8 mouse cellular contexts compared by ENCODE assay signal in the genomic region with DNA sequence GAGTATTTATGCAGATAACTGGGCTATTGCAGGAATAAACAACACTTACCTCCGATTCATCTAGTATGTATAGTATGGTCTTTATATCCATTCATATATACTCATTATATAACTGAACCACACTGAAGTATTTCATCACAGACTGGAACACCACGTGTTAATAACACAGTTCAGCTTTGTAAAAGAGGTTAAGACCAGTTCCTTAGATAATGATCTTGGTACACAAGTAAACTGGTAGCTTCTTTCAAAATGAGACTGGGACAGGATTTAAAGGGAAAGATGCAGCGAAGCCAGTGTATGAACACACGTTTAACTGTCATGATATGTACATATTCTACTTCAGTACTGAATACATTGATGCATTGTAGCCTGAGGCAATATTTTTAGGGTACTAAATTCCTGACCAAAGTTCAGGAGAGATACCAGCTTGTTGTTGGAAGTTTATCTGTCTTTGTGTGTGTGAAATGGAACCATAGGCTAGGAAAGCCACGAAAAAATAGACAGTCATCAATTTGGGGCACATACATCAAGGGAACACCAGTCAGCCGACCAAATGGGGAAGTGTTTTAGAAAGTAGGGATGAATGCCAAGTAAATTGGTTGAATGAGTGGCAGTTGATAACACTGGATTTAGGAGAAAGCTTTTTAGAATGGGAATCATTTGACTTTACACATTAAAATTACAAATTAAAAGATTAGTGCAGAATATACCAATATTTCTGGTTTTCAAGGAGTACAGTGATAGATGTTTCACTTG. TPM values are rescaled to one million over a fixed set of nuclear protein-coding genes. Genes with fewer than 3 reads are reported as not detected.
A peak's percentile ranks its signal among the peaks of the same experiment; 100 is the strongest.
DNase-seq lines count a peak whose midpoint lies in the region; ATAC-seq and TF ChIP-seq lines count a peak whose summit lies in the region.

No protein-coding gene starts in this region.

- H3K4me3 ChIP-seq in heart, adult 2 months = peak overlapping the region; percentile 71
- H3K4me3 ChIP-seq in forebrain, embryonic 12.5 days (replicated peaks) = peak overlapping the region; percentile 87
- H3K4me3 ChIP-seq in liver, embryonic 14.5 days (ENCODE audit: insufficient read depth in 1 of 2, low read depth in 2 of 2, low read length in 2 of 2) = peak overlapping the region; percentile 84 to 90

- ATAC-seq in forebrain, embryonic 12.5 days (ENCODE audit: low FRiP score) = no peak
- ATAC-seq in liver, embryonic 14.5 days (ENCODE audit: insufficient read depth) = no peak

- H3K27me3 ChIP-seq in heart, adult 2 months (ENCODE audit: control insufficient read depth, insufficient read depth, low read length) = no peaks in the 10 kb centered on the region
- no peaks in the 10 kb centered on the region for H3K27me3 ChIP-seq in forebrain, embryonic 12.5 days
- no peaks in the 10 kb centered on the region for H3K27me3 ChIP-seq in liver, embryonic 14.5 days (ENCODE audit: control insufficient read depth, insufficient read depth, low read length)

- H3K4me2 ChIP-seq in forebrain, embryonic 12.5 days = peak overlapping the region; percentile 75
- peak overlapping the region; percentile 77 for H3K4me2 ChIP-seq in liver, embryonic 14.5 days (ENCODE audit: low read depth)

- peak overlapping the region; percentile 99 for H3K27ac ChIP-seq in heart, adult 2 months
- no peak overlapping the region for H3K27ac ChIP-seq in forebrain, embryonic 12.5 days
- no peak overlapping the region; the same call in 1 of the 2 replicates for H3K27ac ChIP-seq in liver, embryonic 14.5 days

- no peaks in the 10 kb centered on the region for H3K9me3 ChIP-seq in forebrain, embryonic 12.5 days
- H3K9me3 ChIP-seq in liver, embryonic 14.5 days (ENCODE audit: control insufficient read depth, low read length) = no peaks in the 10 kb centered on the region

- peak overlapping the region; percentile 92 for H3K9ac ChIP-seq in heart, adult 2 months (ENCODE audit: low read depth, low read length)
- peak overlapping the region; percentile 92 for H3K9ac ChIP-seq in forebrain, embryonic 12.5 days
- peak overlapping the region; percentile 93 for H3K9ac ChIP-seq in liver, embryonic 14.5 days (replicated peaks)

- no peak for TF ChIP-seq POLR2A in heart, adult 2 months (IDR thresholded peaks at IDR 0.05; ENCODE audit: insufficient read depth, low read depth, low read length)

- H3K79me2 ChIP-seq in heart, adult 2 months (replicated peaks; ENCODE audit: control insufficient read depth, insufficient read depth, low read length) = peaks cover 2% of the 10 kb centered on the region; the same call in 1 of the 2 replicates

- TF ChIP-seq EP300 in heart, adult 2 months (IDR thresholded peaks at IDR 0.05; ENCODE audit: insufficient read depth, low read depth, low read length) = no peak
- no peak for TF ChIP-seq EP300 in liver, embryonic 14.5 days (IDR thresholded peaks at IDR 0.05; ENCODE audit: low read depth)

- peaks cover 13% of the 10 kb centered on the region for H3K36me3 ChIP-seq in heart, adult 2 months (ENCODE audit: control insufficient read depth, insufficient read depth, low read length)
- H3K36me3 ChIP-seq in forebrain, embryonic 12.5 days (replicated peaks) = peaks cover 9% of the 10 kb centered on the region; the same call in 1 of the 2 replicates
- H3K36me3 ChIP-seq in liver, embryonic 14.5 days (replicated peaks; ENCODE audit: control insufficient read depth, insufficient read depth, low read depth) = no peaks in the 10 kb centered on the region

- no peak for TF ChIP-seq CTCF in heart, adult 2 months (IDR thresholded peaks at IDR 0.05)
- no peak for TF ChIP-seq CTCF in liver, embryonic 14.5 days (IDR thresholded peaks at IDR 0.05; ENCODE audit: low read depth)

- H3K4me1 ChIP-seq in heart, adult 2 months (ENCODE audit: control insufficient read depth, insufficient read depth, low read length) = peaks cover 4% of the 10 kb centered on the region; the same call in 1 of the 2 replicates
- peaks cover 14% of the 10 kb centered on the region for H3K4me1 ChIP-seq in forebrain, embryonic 12.5 days
- H3K4me1 ChIP-seq in liver, embryonic 14.5 days (replicated peaks; ENCODE audit: control insufficient read depth in 2 of 2, insufficient read depth in 2 of 2, low read length in 1 of 2) = peaks cover 0 to 4% of the 10 kb centered on the region in 2 experiments; a peak in 2 of 4 replicates

- intact Hi-C loops in heart, adult 2 months (cut with DNase I) = loop anchor here (5.0 kb wide), 1 partner anchor 179 kb away; no protein-coding TSS in a partner anchor
- intact Hi-C loops in left cerebral cortex, postnatal 4 days (cut with DNase I) = no loop called here

- no peak for DNase-seq in heart, adult 2 months
- DNase-seq in heart, adult 8-10 months (ENCODE audit: low spot score) = no peak
- peak; percentile 37 for DNase-seq in CD4-positive helper T cell, adult 2 months (ENCODE audit: low read depth, low spot score)
- peak in 1 of 3 experiments; percentile 28 for DNase-seq in liver, embryonic 14.5 days (ENCODE audit: low read depth in 3 of 3, low spot score in 3 of 3)
- DNase-seq in layer of hippocampus, adult 9-11 months = no peak
- DNase-seq in left cerebral cortex, postnatal 4 days = no peak
- no peak for DNase-seq in adrenal gland, postnatal 25 days

- WGBS in heart, adult 2 months = 25% methylated on average over 6 of the region's 6 CpGs
- 54% methylated on average over 6 of the region's 6 CpGs for WGBS in forebrain, embryonic 12.5 days
- WGBS in liver, embryonic 14.5 days (ENCODE audit: insufficient replicate concordance) = 17% methylated on average over 6 of the region's 6 CpGs

RNA-seq across cellular contexts. Expression of gene Chordc1, which starts 1.3 kb away (rescaled TPM):
- 10 to 100 TPM; 57.3 to 65.6 TPM for total RNA-seq in heart, adult 2 months (2021)
- 23.8 and 37.8 TPM in 2 replicates for polyA plus RNA-seq in heart, adult 2 months (2012; rRNA removed)
- 10 to 100 TPM; 48.6 to 59.7 (median 55.7) TPM for total RNA-seq in heart, adult 8-10 months (2022)
- polyA plus RNA-seq in forebrain, embryonic 12.5 days (2016; fragmentation: Nextera tagmentation; extraction: Ambion mirVana) = 123 and 128 TPM in 2 replicates
- 14.2 and 15.6 TPM in 2 replicates for polyA plus RNA-seq in liver, embryonic 14.5 days (2012; rRNA removed)
- polyA plus RNA-seq in liver, embryonic 14.5 days (2014; fragmentation: Nextera tagmentation; extraction: Ambion mirVana) = 35.0 and 37.2 TPM in 2 replicates
- total RNA-seq in left cerebral cortex, postnatal 4 days (2021) = 10 to 100 TPM; 67.3 to 68.9 TPM
- 77.7 and 90.2 TPM in 2 replicates for total RNA-seq in adrenal gland, postnatal 25 days (2021)
